Mouse (Mus musculus) limb, embryonic 14.5 days (tissue): ENCODE data around the gene 4921536K21Rik. TPM values are rescaled to one million over a fixed set of nuclear protein-coding genes. Genes with fewer than 3 reads are reported as not detected.
A peak's percentile ranks its signal among the peaks of the same experiment; 100 is the strongest.

Experiments
- ATAC-seq: fragments of 200-750 bp; cut with Nextera tagmentation; 2 replicates; pipeline ENCODE4 v1.8.0; 2017; ENCODE audit warnings: low read depth, moderate number of reproducible peaks, moderate TSS enrichment; ENCODE audit not compliant: low FRiP score
- DNase-seq: peaks from one replicate; pipeline ENCODE4 v3.0.0-alpha.2; 2015; ENCODE audit warnings: low spot score
- H3K27ac ChIP-seq: fragments of 300-500 bp; sonication (generic); replicated peaks from 2 replicates; pipeline ENCODE4 v1.5.1; 2014; ENCODE audit warnings: low read depth, mild to moderate bottlenecking, low read length, moderate library complexity, mixed read lengths
- H3K27me3 ChIP-seq: fragments of 300-500 bp; sonication (generic); 2 replicates; pipeline ENCODE4 v1.6.1; 2014; ENCODE audit warnings: low read length, mixed read lengths; ENCODE audit not compliant: control insufficient read depth, insufficient read depth
- H3K36me3 ChIP-seq: fragments of 300-500 bp; sonication (generic); 2 replicates; pipeline ENCODE4 v1.6.1; 2014; ENCODE audit warnings: mild to moderate bottlenecking, low read length, moderate library complexity, mixed read lengths; ENCODE audit not compliant: control insufficient read depth, insufficient read depth
- H3K4me1 ChIP-seq: fragments of 300-500 bp; sonication (generic); 2 replicates; pipeline ENCODE4 v1.6.1; 2014; ENCODE audit warnings: antibody characterized with exemption, low read length, mixed read lengths; ENCODE audit not compliant: control insufficient read depth, insufficient read depth
- H3K4me2 ChIP-seq: fragments of 300-500 bp; sonication (generic); replicated peaks from 2 replicates; pipeline ENCODE4 v1.6.1; 2014; ENCODE audit warnings: low read depth, mild to moderate bottlenecking, low read length, moderate library complexity; ENCODE audit not compliant: severe bottlenecking
- H3K4me3 ChIP-seq: fragments of 300-500 bp; sonication (generic); replicated peaks from 2 replicates; pipeline ENCODE4 v1.5.1; 2014; ENCODE audit warnings: low read length
- H3K9ac ChIP-seq: fragments of 300-500 bp; sonication (generic); 2 replicates; pipeline ENCODE4 v1.6.1; 2014; ENCODE audit warnings: mild to moderate bottlenecking, low read depth, low read length, moderate library complexity; ENCODE audit not compliant: severe bottlenecking
- H3K9me3 ChIP-seq: fragments of 300-500 bp; sonication (generic); 2 replicates; pipeline ENCODE4 v1.6.1; 2016; ENCODE audit warnings: low read length; ENCODE audit not compliant: control insufficient read depth
- POLR2A ChIP-seq: fragments of 200-500 bp; IDR thresholded peaks from 2 replicates; pipeline ENCODE4 v1.8.0; 2012; ENCODE audit warnings: inconsistent platforms, mild to moderate bottlenecking, moderate library complexity, borderline replicate concordance; ENCODE audit not compliant: insufficient read depth, insufficient read length; ENCODE audit errors: extremely low read depth
- WGBS: fragments of 180-500 bp; shearing (Covaris S2); extraction: QIAGEN DNeasy Blood & Tissue Kit; methylation state at CpG from one replicate; pipeline ENCODE4 v1.1.7; 2014; 5-methylcytosine and 5-hydroxymethylcytosine counted together
- polyA plus RNA-seq, 2 experiments: library from polyadenylated mRNA; depleted of rRNA in 1 of 2; stranded (reverse) in 1 of 2; unstranded in 1 of 2; fragments of >200 nt; fragmentation: Nextera tagmentation in 1 of 2; extraction: Ambion mirVana in 1 of 2; gene quantifications; 2 replicates each; pipeline versions ENCODE4 v1.2.1 to v1.2.3; 2012 to 2014

Gene 4921536K21Rik
- polyA plus RNA-seq (2012; rRNA removed) (0.23 and 0.31 TPM in 2 replicates), polyA plus RNA-seq (2014; fragmentation: Nextera tagmentation; extraction: Ambion mirVana) (0.10 TPM in 1 of 2 replicates, not detected in the other)

GRCm38 (mm10) chr11:3894406-3895281 is at the start of gene 4921536K21Rik, which contains the start of gene Dusp18:
TSS of gene 4921536K21Rik (minus strand) at chr11:3895098.
TSS of gene Dusp18 (plus strand) at chr11:3895240.
- 4% methylated on average over 46 of the region's 46 CpGs for WGBS
- DNase-seq = peak; percentile 93
- Histone ChIP-seq H3K9ac (peak within 1 kb of the TSS; percentile 73), H3K27me3 (no peaks in the 10 kb centered on the region), H3K27ac (peak within 1 kb of the TSS; percentile 85), H3K4me3 (peak within 1 kb of the TSS; percentile 53), H3K4me2 (peak within 1 kb of the TSS; percentile 92), H3K4me1 (no peaks in the 10 kb centered on the region), H3K36me3 (peaks cover 9% of the 10 kb centered on the region), H3K9me3 (no peaks in the 10 kb centered on the region)
- ATAC-seq = peak; percentile 98
- 0 out of 2 replicates have a peak, but pooled peaks have one; percentile 27 for TF ChIP-seq POLR2A

DNA sequence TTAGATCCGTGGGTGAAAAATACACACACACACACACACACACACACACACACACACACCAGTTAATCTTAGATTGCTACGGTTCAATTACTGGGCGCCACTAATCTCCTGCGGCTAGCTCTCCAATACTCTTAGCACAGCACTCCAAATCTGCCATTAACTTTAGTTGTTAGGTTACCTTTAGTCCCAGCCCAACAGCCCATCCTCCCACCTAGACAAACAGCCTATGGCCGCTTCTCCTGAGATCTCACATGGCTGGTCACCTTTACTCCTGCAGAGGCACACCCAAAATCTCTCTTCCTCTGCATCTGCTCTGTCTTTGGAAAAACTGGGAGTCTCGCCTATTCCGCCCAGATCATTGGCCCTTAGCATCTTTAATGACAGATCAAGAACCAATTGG is 46.5 kb upstream of the 4921536K21Rik start:
- no peaks in the 10 kb centered on the region for H3K27me3 ChIP-seq
- H3K9ac ChIP-seq = no peak overlapping the region
- H3K4me2 ChIP-seq = no peak overlapping the region
- 81% methylated on average over 7 of the region's 7 CpGs for WGBS
- no peaks in the 10 kb centered on the region for H3K4me1 ChIP-seq
- no peak for DNase-seq
- H3K4me3 ChIP-seq = no peak overlapping the region
- H3K9me3 ChIP-seq = no peaks in the 10 kb centered on the region
- H3K27ac ChIP-seq = no peak overlapping the region
- H3K36me3 ChIP-seq = no peaks in the 10 kb centered on the region
- ATAC-seq = no peak
- TF ChIP-seq POLR2A = no peak

DNA sequence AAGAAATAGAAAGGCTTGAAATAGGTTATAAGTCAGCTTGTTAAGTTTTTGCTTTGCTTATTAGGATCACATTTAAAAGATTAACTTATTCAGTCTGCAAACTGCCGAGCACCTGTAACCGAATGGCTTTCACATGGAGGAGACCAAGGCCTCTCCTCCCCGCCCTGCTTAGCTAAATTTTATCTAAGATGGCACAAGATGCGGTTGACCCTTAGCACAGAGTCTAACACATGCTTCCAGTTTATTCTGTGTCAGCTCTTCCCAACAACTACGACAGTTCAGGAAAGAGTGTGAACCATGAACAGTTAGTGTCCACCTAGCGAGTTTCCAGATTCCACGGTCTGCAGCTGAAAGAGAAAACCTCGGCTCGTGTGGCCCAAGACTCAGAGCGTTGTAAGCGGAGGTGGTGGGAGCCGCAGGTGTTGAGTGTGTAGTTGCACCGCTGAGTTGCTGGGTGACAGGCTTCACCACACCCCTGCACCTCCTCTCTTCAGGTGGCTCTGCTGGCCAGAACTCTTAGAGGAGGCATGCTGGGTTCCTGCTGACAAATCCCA is 42.5 kb upstream of the 4921536K21Rik start:
- Histone ChIP-seq H3K4me2 (no peak overlapping the region), H3K4me3 (no peak overlapping the region), H3K9ac (no peak overlapping the region), H3K27me3 (no peaks in the 10 kb centered on the region), H3K36me3 (no peaks in the 10 kb centered on the region), H3K9me3 (no peaks in the 10 kb centered on the region), H3K27ac (no peak overlapping the region), H3K4me1 (no peaks in the 10 kb centered on the region)
- TF ChIP-seq POLR2A = no peak
- ATAC-seq = no peak
- DNase-seq = no peak
- 79% methylated on average over 13 of the region's 13 CpGs for WGBS

DNA sequence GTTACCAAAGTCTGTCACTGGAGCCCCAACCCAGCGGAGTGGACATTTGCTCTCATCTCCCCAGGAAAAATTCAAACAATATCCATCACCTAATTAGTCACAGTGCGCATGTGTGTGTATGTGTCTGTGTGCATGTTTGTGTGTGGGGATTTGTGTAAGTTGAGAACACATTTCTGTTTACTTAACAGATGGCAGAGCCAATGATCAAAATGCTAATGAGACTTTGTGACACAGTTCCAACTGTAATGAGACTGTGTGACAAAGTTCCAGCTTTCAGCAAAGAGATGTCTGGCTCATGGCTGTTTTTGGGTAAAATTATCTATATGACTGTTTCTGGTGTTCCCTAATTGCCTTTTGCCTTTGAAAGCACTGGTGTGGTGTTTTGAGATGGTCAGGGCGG is 41.4 kb upstream of the 4921536K21Rik start:
- WGBS = 77% methylated on average over 3 of the region's 3 CpGs
- Histone ChIP-seq H3K4me3 (no peak overlapping the region), H3K4me2 (no peak overlapping the region), H3K4me1 (peaks cover 2% of the 10 kb centered on the region), H3K9ac (no peak overlapping the region), H3K27me3 (no peaks in the 10 kb centered on the region), H3K27ac (no peak overlapping the region), H3K9me3 (no peaks in the 10 kb centered on the region), H3K36me3 (no peaks in the 10 kb centered on the region)
- ATAC-seq (no peak), DNase-seq (no peak)
- no peak for TF ChIP-seq POLR2A

- 76% methylated on average over 4 of the region's 4 CpGs for WGBS
- no peak for TF ChIP-seq POLR2A
- no peaks in the 10 kb centered on the region for H3K27me3 ChIP-seq
- no peak overlapping the region for H3K4me3 ChIP-seq
- no peaks in the 10 kb centered on the region for H3K36me3 ChIP-seq
- no peaks in the 10 kb centered on the region for H3K9me3 ChIP-seq
- no peak for ATAC-seq
- H3K4me2 ChIP-seq = no peak overlapping the region
- peaks cover 7% of the 10 kb centered on the region for H3K4me1 ChIP-seq
- H3K27ac ChIP-seq = no peak overlapping the region
- H3K9ac ChIP-seq = no peak overlapping the region
- DNase-seq = no peak
Observed at GRCm38 (mm10) chr11:3935135-3935534, 40.2 kb upstream of the 4921536K21Rik start.
